Mouse (Mus musculus): ENCODE results near the gene Cry2.

Gene Cry2

GRCm38 (mm10) chr2:92387646-92388045 lies 46.2 kb downstream of the Cry2 start:
- DNase-seq (ENCODE audit: low spot score) = peak; percentile 60

DNA sequence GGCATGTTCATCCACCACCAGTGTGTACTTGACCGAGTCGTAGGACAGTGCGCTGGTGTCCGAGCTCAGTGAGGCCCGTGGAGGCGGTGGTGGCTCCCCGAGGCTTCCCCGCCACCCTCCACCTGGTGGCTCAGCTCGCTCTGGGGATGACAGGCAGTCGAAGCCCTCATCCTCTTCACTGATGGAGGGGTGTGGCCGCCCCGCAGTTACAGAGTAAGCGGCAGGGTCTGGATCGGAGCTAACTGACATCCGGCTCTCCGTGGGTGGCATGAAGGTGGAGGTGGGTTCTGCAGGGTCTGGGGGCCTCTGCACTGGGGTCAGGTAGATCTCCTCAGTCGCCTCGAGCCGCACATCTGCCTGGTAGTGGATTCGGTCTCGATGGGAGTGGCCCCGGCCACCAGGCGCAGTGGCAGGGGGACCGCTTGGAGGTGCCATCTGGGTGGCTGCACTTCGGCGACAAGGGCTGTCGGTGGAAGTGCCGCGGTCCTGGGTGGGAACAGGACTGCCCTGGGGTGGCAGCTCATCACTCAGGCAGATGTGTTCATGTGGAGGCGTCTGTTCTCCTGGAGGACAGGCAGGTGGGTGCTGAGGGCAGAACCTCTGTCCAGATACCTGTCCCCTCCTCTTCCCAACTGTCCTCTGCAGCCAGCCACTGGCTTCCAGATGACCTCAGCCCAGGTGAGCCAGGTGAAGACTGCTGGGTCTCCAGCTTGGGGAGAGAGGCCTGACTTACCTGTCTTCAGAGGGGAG lies 46.8 kb downstream of the Cry2 start:
- DNase-seq (ENCODE audit: low spot score) = no peak

- no peak for DNase-seq (ENCODE audit: low spot score)
These were observed 48.5 kb downstream of the Cry2 start for GRCm38 (mm10) chr2:92385113-92386051.

GRCm38 (mm10) chr2:92384101-92384500 lies 49.7 kb downstream of the Cry2 start:
- DNase-seq (ENCODE audit: low spot score) = no peak

DNA sequence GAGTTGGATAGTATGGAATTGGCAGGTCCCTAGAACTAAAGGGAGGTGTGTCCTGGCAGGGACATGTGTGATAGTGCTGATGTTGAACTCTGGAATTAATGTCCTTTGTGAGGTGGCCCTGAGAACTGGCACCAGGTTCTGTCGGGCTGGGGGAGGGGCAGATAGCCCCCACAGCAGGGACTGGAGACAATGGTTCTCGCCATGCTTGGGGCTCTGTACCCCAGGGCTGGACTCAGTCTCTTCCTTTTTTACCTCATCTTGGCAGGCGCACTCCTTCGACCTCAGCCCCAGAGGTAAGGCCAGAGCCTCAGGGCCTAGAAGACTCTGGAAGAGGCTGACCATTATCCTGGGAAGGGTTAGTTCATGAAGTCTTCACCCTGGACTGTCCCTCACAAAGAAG lies 51.1 kb downstream of the Cry2 start:
- DNase-seq (ENCODE audit: low spot score) = no peak

GRCm38 (mm10) chr2:92381901-92382588 lies 51.8 kb downstream of the Cry2 start, which contains the start of gene 1700029I15Rik:
1700029I15Rik (plus strand) TSS chr2:92382538.
- no peak for DNase-seq (ENCODE audit: low spot score)

- DNase-seq (ENCODE audit: low spot score) = peak; percentile 62
These were observed 52.7 kb downstream of the Cry2 start for GRCm38 (mm10) chr2:92381161-92381560.

- peak; percentile 71 for DNase-seq (ENCODE audit: low spot score)
These were observed 53.3 kb downstream of the Cry2 start for GRCm38 (mm10) chr2:92380495-92381050.

DNA sequence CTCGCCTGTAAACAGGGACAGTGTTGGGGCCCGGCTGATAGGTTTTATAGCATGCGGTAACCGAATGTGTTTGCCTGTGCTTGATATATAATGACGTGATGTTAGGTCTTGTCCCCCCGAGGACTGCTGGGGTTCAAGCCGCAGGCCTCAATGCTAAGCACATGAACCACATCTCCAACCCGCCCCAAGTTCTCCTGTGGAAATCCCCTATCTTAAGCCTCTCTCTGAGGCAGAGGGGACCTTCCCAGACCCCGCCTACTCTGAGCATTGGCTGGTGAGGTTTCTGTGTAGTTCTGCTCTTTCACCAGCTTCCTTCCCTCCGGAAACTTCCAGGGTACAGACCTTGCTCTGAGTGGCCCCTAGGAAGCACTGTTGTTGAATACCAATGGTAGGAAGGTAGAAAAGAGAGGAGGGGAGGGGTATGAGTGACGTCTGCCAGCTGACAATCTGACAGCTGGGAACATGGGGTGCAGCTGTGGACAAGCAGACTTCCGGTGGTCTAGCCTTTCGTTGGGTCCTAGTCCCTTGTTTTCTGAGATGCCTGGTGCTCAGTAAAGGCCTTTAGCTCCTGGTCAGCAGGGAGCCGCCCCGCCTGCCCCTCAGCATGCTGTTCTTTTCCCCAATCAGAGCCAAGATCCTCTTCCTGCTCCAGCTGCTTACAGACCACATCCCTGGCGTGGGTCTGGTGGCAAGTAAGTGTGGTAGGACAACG lies 53.9 kb downstream of the Cry2 start:
- peak; percentile 42 for DNase-seq (ENCODE audit: low spot score)

DNA sequence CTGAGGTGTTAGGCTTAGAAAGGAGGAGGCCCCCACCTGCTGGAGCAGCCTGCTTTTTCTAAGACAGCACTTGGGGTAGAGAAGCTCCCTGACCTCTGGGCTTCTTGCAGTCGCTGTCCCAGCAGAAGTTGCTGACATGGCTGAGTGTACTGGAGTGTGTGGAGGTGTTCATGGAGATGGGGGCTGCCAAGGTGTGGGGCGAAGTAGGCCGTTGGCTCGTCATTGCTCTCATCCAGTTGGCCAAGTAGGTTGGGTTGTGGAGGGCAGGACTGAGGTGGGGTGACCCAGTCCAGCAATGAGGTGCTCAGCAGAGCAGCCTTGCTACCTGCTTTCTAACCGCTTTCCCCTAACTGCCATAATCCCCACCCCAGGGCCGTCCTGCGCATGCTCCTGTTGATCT lies 56.5 kb downstream of the Cry2 start:
- no peak for DNase-seq (ENCODE audit: low spot score)

DNA sequence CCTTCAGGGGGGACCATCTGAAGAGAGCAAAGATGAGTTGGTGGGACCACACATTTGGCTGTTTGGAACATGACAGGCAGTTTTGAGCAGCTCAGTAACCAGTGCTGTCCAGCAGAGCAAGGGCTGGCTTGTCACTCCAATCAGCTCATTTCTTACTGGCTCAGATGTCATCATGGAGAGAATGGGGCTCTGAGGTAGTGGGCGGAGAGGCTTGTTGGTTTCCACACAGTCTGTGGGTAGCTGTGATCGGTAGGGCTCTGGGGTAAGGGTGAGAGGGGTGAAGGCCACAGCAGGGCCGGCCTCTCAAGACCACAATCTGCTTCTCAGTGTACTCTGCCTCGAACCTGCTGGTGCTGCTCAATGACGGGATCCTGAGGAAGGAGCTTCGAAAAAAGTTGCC lies 57.5 kb downstream of the Cry2 start:
- DNase-seq (ENCODE audit: low spot score) = peak; percentile 38

DNA sequence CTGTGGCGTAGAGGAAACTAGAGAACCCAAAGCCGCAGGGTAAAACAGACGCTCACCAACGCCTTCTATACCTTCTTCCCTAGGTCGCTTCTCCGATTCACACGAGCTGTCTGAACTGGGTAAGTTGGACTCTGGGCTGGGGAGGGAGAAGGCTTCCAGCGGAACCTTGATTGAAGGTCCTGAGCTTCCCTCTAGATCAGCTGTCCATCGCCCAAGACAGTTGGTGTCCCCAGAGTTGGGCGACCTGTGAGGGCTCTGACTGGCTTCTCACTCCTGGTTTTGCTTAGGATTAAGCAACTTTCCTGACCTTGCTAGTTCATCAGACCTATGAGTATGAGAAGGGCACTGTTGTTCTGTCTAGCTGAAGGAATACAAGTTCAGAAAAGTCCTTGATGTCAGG lies 58.1 kb downstream of the Cry2 start:
- no peak for DNase-seq (ENCODE audit: low spot score)

DNA sequence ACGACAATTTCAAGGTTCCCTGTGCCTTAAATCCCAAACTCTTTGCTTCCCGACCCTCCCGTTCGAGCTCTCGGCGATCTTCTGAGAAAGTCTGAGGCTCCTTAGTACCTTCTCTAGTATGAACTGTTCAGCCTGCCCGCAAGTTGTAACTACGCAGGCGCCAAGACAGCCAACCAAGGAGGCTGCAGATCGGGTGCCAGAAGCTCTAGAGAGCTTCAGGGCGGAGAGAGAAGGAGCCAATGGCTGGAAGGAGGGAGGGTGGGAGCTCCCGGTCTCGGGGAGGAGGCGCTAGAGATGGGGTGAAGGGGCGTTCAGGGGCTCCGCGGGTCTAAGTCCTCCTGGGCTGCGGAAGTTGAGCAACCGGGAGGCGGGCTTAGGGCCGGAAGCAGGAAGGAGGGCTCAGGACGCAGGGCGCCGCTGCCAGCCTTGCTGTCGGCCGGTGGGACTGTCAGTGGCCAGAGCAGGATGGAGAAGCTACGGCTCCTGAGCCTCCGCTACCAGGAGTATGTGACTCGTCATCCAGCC lies 58.7 kb downstream of the Cry2 start:
- peak; percentile 98 for DNase-seq (ENCODE audit: low spot score)

- no peak for DNase-seq (ENCODE audit: low spot score)
These were observed 59.3 kb downstream of the Cry2 start, which contains the start of the genes Pex16 and Large2 for GRCm38 (mm10) chr2:92374514-92374913. Pex16 (plus strand) TSS chr2:92374676. Large2 (minus strand) TSS chr2:92374869.

- DNase-seq (ENCODE audit: low spot score) = no peak
These were observed 60.4 kb downstream of the Cry2 start for GRCm38 (mm10) chr2:92373437-92373813.

GRCm38 (mm10) chr2:92372767-92373436 lies 60.9 kb downstream of the Cry2 start:
- DNase-seq (ENCODE audit: low spot score) = peak; percentile 88

GRCm38 (mm10) chr2:92371971-92372690 lies 61.7 kb downstream of the Cry2 start:
- peak; percentile 30 for DNase-seq (ENCODE audit: low spot score)

GRCm38 (mm10) chr2:92370821-92371805 lies 62.7 kb downstream of the Cry2 start:
- DNase-seq (ENCODE audit: low spot score) = no peak

DNA sequence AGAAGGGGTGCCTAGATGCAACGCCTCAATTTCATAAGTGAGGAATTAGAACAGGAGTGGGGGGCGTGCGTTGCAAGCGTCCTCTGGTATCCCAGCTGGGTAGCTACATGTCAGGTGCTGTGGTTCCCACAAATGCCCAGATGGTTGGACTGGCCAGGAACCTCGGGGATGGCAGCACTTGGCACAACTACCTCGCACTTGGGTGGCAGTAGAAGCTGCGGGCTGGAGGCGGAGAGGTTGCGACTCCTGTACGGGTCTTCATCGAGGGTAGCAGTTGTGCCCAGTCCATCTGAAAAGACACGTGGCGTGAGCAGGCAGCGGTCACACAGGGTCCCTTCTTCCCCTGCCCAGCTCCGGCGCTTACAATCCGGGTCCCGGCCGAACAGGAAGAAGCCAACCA lies 63.5 kb downstream of the Cry2 start:
- no peak for DNase-seq (ENCODE audit: low spot score)

All from MN1 (cell line).